Mouse (Mus musculus) right cerebral cortex, postnatal 10 days (tissue): ENCODE data around the gene Stab1.
A peak's percentile ranks its signal among the peaks of the same experiment; 100 is the strongest.

Experiments used
- DNase-seq, 2 experiments: peaks; one replicate each; pipeline ENCODE4 v3.0.0; 2021; ENCODE audit warnings: low spot score in 2 of 2

Stab1 gene

GRCm38 (mm10) chr14:31165010-31165409 is 3.4 kb downstream of the Stab1 start:
- DNase-seq = no peak

- no peak for DNase-seq
Measured at GRCm38 (mm10) chr14:31164067-31164466, 4.4 kb downstream of the Stab1 start.

DNA sequence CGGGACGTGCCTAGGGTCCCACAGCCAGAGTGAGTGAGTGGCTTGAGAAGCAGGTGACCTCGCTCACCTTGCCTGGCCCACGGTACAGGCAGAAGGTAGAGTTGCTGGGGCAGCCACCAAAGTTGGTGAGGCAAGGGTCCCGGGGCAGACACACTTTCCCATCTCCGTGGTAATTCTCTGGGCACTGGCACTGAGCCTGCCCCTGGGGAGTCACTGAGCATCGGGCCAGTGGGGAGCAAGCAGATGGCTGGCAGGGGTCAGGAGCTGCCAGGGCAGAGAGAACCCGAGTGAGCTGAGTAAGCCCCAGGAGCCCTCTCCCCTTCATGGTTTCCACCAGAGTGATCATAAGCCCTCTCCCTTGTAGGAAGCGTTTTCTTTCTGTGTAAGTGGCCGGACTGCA is 6.8 kb downstream of the Stab1 start:
- no peak for DNase-seq

DNA sequence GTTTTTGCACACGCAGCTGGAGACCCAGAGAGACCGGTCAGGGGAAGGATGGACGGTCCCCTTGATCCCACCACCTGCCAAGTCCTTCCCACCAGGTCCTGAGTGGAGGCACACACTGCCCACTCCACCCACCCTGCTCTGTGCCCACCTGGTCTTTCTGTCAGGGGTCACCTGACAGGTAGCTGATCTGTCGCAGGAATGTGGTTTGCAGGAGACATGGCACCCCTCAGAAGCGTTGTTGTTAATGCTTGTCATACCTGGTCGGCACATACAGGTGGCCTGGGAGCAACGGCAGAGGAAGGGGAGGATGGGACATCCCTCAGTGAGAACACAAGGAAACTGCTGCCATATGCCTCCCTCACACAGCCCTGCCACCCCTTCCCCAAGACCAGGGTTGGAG is 7.2 kb downstream of the Stab1 start:
- no peak for DNase-seq

- no peak for DNase-seq
Measured at GRCm38 (mm10) chr14:31160196-31161150, 8.0 kb downstream of the Stab1 start.

DNA sequence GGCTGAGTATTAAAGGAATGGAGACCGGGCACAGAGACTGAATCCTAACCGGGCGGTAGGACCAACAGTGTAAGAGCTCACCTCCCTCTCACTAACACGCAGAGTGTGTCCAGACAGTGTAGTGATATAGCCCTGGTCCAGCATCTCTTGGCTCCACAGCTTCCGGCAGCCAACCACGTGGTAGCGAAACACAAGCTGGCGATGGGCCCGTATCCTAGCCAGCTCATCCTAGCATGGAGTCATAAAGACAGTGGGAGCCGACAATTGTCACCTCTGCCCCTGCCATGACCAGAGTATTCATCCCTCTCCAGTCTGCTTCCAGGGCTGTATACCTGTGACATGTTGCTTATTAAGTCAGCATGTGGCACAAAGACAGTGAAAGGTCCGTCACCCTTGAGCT is 22.7 kb downstream of the Stab1 start:
- DNase-seq = no peak

- no peak for DNase-seq
Measured at GRCm38 (mm10) chr14:31141011-31141410, 27.4 kb downstream of the Stab1 start.

DNA sequence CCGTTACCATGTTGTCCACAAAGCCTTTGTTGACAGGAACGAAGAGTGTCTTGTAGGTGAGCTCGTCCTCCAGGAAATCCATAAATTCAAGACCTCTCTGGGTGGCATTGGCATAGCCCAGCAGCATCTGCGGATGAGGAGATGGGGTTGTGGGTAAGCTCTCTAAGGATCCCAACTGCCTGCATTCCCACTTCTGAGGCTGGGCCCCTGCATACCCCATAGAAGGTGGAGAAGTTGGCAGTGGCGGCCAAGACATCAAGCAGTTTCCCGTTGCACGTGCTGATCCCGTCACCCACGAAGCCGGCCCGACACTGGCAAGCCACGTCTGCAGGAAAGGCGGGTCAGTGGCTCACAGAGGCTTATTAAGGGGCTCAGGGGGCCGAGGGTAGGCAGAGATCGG is 28.3 kb downstream of the Stab1 start:
- DNase-seq = no peak

- no peak for DNase-seq
Measured at GRCm38 (mm10) chr14:31139666-31140065, 28.8 kb downstream of the Stab1 start.

GRCm38 (mm10) chr14:31138897-31139429 is 29.5 kb downstream of the Stab1 start:
- no peak for DNase-seq

GRCm38 (mm10) chr14:31138219-31138896 is 30.1 kb downstream of the Stab1 start:
- DNase-seq = no peak

- DNase-seq = no peak
Measured at GRCm38 (mm10) chr14:31137791-31138190, 30.6 kb downstream of the Stab1 start.

- no peak for DNase-seq
Measured at GRCm38 (mm10) chr14:31137281-31137595, 31.2 kb downstream of the Stab1 start.

GRCm38 (mm10) chr14:31136411-31137280 is 31.8 kb downstream of the Stab1 start:
- DNase-seq = no peak

GRCm38 (mm10) chr14:31135495-31136410 is 32.7 kb downstream of the Stab1 start:
- no peak for DNase-seq

- DNase-seq = peak; percentile 64 to 66
Measured at GRCm38 (mm10) chr14:31134015-31135000, 34.1 kb downstream of the Stab1 start.

GRCm38 (mm10) chr14:31133023-31133665 is 35.3 kb downstream of the Stab1 start:
- DNase-seq = no peak

DNA sequence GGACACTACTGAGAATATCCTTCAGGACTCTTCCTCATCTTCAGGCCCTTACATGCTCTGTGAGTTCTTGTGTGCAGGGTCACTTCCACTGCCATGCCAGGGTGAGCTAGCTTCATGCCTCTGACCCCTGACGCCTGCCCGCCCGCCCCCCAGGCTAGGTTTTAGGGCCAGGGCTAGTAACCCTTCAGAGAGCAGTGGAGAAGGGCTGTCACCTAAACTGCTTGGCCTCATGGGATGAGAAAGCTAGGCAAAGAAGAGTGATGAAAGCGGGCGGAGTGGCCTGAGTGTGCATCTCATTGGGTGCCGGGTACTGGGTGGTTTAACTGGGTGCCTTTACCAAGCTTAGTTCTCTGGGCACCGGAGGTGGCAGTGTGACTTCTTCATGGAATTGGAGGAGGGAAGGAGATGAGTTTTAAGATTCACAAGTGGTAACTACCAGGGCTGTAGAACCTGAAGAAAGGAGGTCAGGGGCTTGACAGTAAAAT is 35.9 kb downstream of the Stab1 start:
- DNase-seq = no peak

GRCm38 (mm10) chr14:31132031-31132430 is 36.4 kb downstream of the Stab1 start:
- DNase-seq = no peak
